Mouse (Mus musculus): Measurements from ENCODE around the gene Glud1.

Glud1 gene

GRCm38 (mm10) chr14:34382921-34383704 lies 72.6 kb downstream of the Glud1 start:
- DNase-seq: no peak

GRCm38 (mm10) chr14:34393295-34393694 lies 82.8 kb downstream of the Glud1 start:
- DNase-seq: no peak

Measured in right cerebral cortex, postnatal 4 days (tissue).